Mouse (Mus musculus) kidney, adult 9 months (tissue): ENCODE data around the gene Tnks2.
"Not testable (repeated sequence)": the region's sequence is repeated elsewhere in the genome, so short reads cannot be mapped to it uniquely, and the experiment has no call there.

Experiments
- DNase-seq: peaks from one replicate; pipeline ENCODE4 v3.0.0; 2022

The Tnks2 gene

GRCm38 (mm10) chr19:36827650-36828049, 6.4 kb upstream of the Tnks2 start:
- peak; percentile 69 for DNase-seq

- DNase-seq: peak; percentile 87
Observed at GRCm38 (mm10) chr19:36828322-36828721, 5.7 kb upstream of the Tnks2 start.

GRCm38 (mm10) chr19:36832951-36833787, 863 bp upstream of the Tnks2 start:
- DNase-seq: peak; percentile 72

- peak; percentile 48 for DNase-seq
Observed at GRCm38 (mm10) chr19:36834532-36835431, 750 bp downstream of the Tnks2 start.

- no peak for DNase-seq
Observed at GRCm38 (mm10) chr19:36836035-36836434, 2.0 kb downstream of the Tnks2 start.

GRCm38 (mm10) chr19:36840301-36840700, 6.3 kb downstream of the Tnks2 start:
- no peak for DNase-seq

- DNase-seq: no peak
Observed at GRCm38 (mm10) chr19:36843866-36844265, 9.8 kb downstream of the Tnks2 start.

- no peak for DNase-seq
Observed at GRCm38 (mm10) chr19:36845924-36846323, 11.9 kb downstream of the Tnks2 start.

- DNase-seq: peak; percentile 54
Observed at GRCm38 (mm10) chr19:36853831-36854230, 19.8 kb downstream of the Tnks2 start.

GRCm38 (mm10) chr19:36857851-36858250, 23.8 kb downstream of the Tnks2 start:
- no peak for DNase-seq

- DNase-seq: no peak
Observed at GRCm38 (mm10) chr19:36860393-36860792, 26.4 kb downstream of the Tnks2 start.

GRCm38 (mm10) chr19:36865905-36866304, 31.9 kb downstream of the Tnks2 start:
- peak; percentile 46 for DNase-seq

GRCm38 (mm10) chr19:36867416-36867815, 33.4 kb downstream of the Tnks2 start:
- peak; percentile 77 for DNase-seq

- DNase-seq: not testable (repeated sequence)
Observed at GRCm38 (mm10) chr19:36868675-36869074, 34.6 kb downstream of the Tnks2 start.

GRCm38 (mm10) chr19:36874651-36875050, 40.6 kb downstream of the Tnks2 start:
- DNase-seq: no peak

GRCm38 (mm10) chr19:36877329-36877728, 43.3 kb downstream of the Tnks2 start:
- DNase-seq: no peak

GRCm38 (mm10) chr19:36878743-36879495, 44.9 kb downstream of the Tnks2 start:
- DNase-seq: no peak

- peak; percentile 30 for DNase-seq
Observed at GRCm38 (mm10) chr19:36883119-36883518, 49.1 kb downstream of the Tnks2 start.

GRCm38 (mm10) chr19:36886316-36886715, 52.3 kb downstream of the Tnks2 start:
- DNase-seq: no peak

GRCm38 (mm10) chr19:36887706-36888105, 53.7 kb downstream of the Tnks2 start:
- no peak for DNase-seq

GRCm38 (mm10) chr19:36891746-36892145, 57.7 kb downstream of the Tnks2 start:
- DNase-seq: no peak

- DNase-seq: no peak
Observed at GRCm38 (mm10) chr19:36896791-36897569, 62.9 kb downstream of the Tnks2 start.
